Mouse (Mus musculus): ENCODE results near the gene Kif1b. TPM values are rescaled to one million over a fixed set of nuclear protein-coding genes. Genes with fewer than 3 reads are reported as not detected.

Gene Kif1b
- total and polyA plus RNA-seq, 3 experiments: 41.6 to 186 (median 154) TPM

GRCm38 (mm10) chr4:149131021-149131752 lies 176.3 kb downstream of the Kif1b start:
- no peak overlapping the region for H3K27ac ChIP-seq
- 89% methylated on average over 23 of the region's 23 CpGs for WGBS
- TF ChIP-seq EP300 (IDR thresholded peaks at IDR 0.05; ENCODE audit: insufficient read depth, low read depth, low read length) (no peak), CTCF (IDR thresholded peaks at IDR 0.05) (no peak), POLR2A (IDR thresholded peaks at IDR 0.05; ENCODE audit: insufficient read depth, low read depth, low read length) (no peak)
- no peaks in the 10 kb centered on the region for H3K79me2 ChIP-seq (replicated peaks; ENCODE audit: control insufficient read depth, insufficient read depth, low read length)
- H3K4me1 ChIP-seq (ENCODE audit: control insufficient read depth, insufficient read depth, low read length): no peaks in the 10 kb centered on the region
- H3K9ac ChIP-seq (ENCODE audit: low read depth, low read length): no peak overlapping the region
- intact Hi-C loops (cut with DNase I): no loop called here
- no peaks in the 10 kb centered on the region for H3K27me3 ChIP-seq (ENCODE audit: control insufficient read depth, insufficient read depth, low read length)
- DNase-seq: no peak
- H3K36me3 ChIP-seq (ENCODE audit: control insufficient read depth, insufficient read depth, low read length): no peaks in the 10 kb centered on the region
- H3K4me3 ChIP-seq: no peak overlapping the region

- intact Hi-C loops (cut with DNase I): no loop called here
- Histone ChIP-seq H3K36me3 (ENCODE audit: control insufficient read depth, insufficient read depth, low read length) (no peaks in the 10 kb centered on the region), H3K79me2 (replicated peaks; ENCODE audit: control insufficient read depth, insufficient read depth, low read length) (no peaks in the 10 kb centered on the region), H3K27me3 (ENCODE audit: control insufficient read depth, insufficient read depth, low read length) (no peaks in the 10 kb centered on the region), H3K27ac (no peak overlapping the region), H3K4me3 (no peak overlapping the region), H3K4me1 (ENCODE audit: control insufficient read depth, insufficient read depth, low read length) (no peaks in the 10 kb centered on the region), H3K9ac (ENCODE audit: low read depth, low read length) (no peak overlapping the region)
- DNase-seq: no peak
- no peak for TF ChIP-seq EP300 (IDR thresholded peaks at IDR 0.05; ENCODE audit: insufficient read depth, low read depth, low read length)
- no peak for TF ChIP-seq POLR2A (IDR thresholded peaks at IDR 0.05; ENCODE audit: insufficient read depth, low read depth, low read length)
- TF ChIP-seq CTCF (IDR thresholded peaks at IDR 0.05): no peak
- 91% methylated on average over 18 of the region's 18 CpGs for WGBS
Measured at GRCm38 (mm10) chr4:149128467-149128866, 179.0 kb downstream of the Kif1b start.

- no peak for TF ChIP-seq POLR2A (IDR thresholded peaks at IDR 0.05; ENCODE audit: insufficient read depth, low read depth, low read length)
- TF ChIP-seq EP300 (IDR thresholded peaks at IDR 0.05; ENCODE audit: insufficient read depth, low read depth, low read length): no peak
- no peak for TF ChIP-seq CTCF (IDR thresholded peaks at IDR 0.05)
- no peaks in the 10 kb centered on the region for H3K36me3 ChIP-seq (ENCODE audit: control insufficient read depth, insufficient read depth, low read length)
- no peak for DNase-seq
- intact Hi-C loops (cut with DNase I): no loop called here
- H3K27ac ChIP-seq: no peak within 1 kb of the TSS
- no peak within 1 kb of the TSS for H3K4me3 ChIP-seq
- no peaks in the 10 kb centered on the region for H3K79me2 ChIP-seq (replicated peaks; ENCODE audit: control insufficient read depth, insufficient read depth, low read length)
- no peak within 1 kb of the TSS for H3K9ac ChIP-seq (ENCODE audit: low read depth, low read length)
- H3K4me1 ChIP-seq (ENCODE audit: control insufficient read depth, insufficient read depth, low read length): no peaks in the 10 kb centered on the region
- WGBS: 70% methylated on average over 11 of the region's 11 CpGs
- H3K27me3 ChIP-seq (ENCODE audit: control insufficient read depth, insufficient read depth, low read length): no peaks in the 10 kb centered on the region
Measured at GRCm38 (mm10) chr4:149126663-149127062, 180.8 kb downstream of the Kif1b start, which contains the start of gene Cort. Gene Cort, minus strand, starts transcription at chr4:149126763.

Other genes starting within 250 kb of the Kif1b start
- 10 to 100 TPM; 20.1 to 23.7 TPM for gene Pex14, start 207.8 kb downstream of the Kif1b start, total RNA-seq (2021)
- gene Pex14, start 207.8 kb downstream of the Kif1b start, polyA plus RNA-seq (2012; rRNA removed): 17.4 and 21.2 TPM in 2 replicates
- gene Dffa, start 203.5 kb downstream of the Kif1b start, total RNA-seq (2021): 10 to 100 TPM; 40.1 to 42.5 TPM
- 25.3 and 36.8 TPM in 2 replicates for gene Dffa, start 203.5 kb downstream of the Kif1b start, polyA plus RNA-seq (2012; rRNA removed)
- under 1 TPM; 0.52 to 0.59 TPM for gene Cort, start 180.9 kb downstream of the Kif1b start, total RNA-seq (2021)
- gene Cort, start 180.9 kb downstream of the Kif1b start, polyA plus RNA-seq (2012; rRNA removed): not detected in 2 replicates
- 1 to 10 TPM; 7.4 to 8.3 TPM for gene Cenps, start 170.1 kb downstream of the Kif1b start, total RNA-seq (2021)
- gene Cenps, start 170.1 kb downstream of the Kif1b start, polyA plus RNA-seq (2012; rRNA removed): 0.85 and 0.96 TPM in 2 replicates
- 10 to 100 TPM; 32.8 to 36.8 TPM for gene Pgd, start 140.9 kb downstream of the Kif1b start, total RNA-seq (2021)
- gene Pgd, start 140.9 kb downstream of the Kif1b start, polyA plus RNA-seq (2012; rRNA removed): 44.8 and 45.3 TPM in 2 replicates
- gene Ube4b, start 119.1 kb upstream of the Kif1b start, total RNA-seq (2021): 10 to 100 TPM; 39.6 to 41.6 TPM
- 37.5 and 40.2 TPM in 2 replicates for gene Ube4b, start 119.1 kb upstream of the Kif1b start, polyA plus RNA-seq (2012; rRNA removed)
- gene Rbp7, start 147.3 kb upstream of the Kif1b start, total RNA-seq (2021): 10 to 100 TPM; 56.2 to 61.6 TPM
- gene Rbp7, start 147.3 kb upstream of the Kif1b start, polyA plus RNA-seq (2012; rRNA removed): 8.7 and 22.9 TPM in 2 replicates
- gene Tmem274, start 169.7 kb upstream of the Kif1b start, total RNA-seq (2021): not detected
- gene Tmem274, start 169.7 kb upstream of the Kif1b start, polyA plus RNA-seq (2012; rRNA removed): not detected in 2 replicates
- gene Nmnat1, start 177.5 kb upstream of the Kif1b start, total RNA-seq (2021): 10 to 100 TPM; 29.4 to 36.1 TPM
- gene Nmnat1, start 177.5 kb upstream of the Kif1b start, polyA plus RNA-seq (2012; rRNA removed): 20.6 and 26.2 TPM in 2 replicates
- gene Lzic, start 177.5 kb upstream of the Kif1b start, total RNA-seq (2021): 10 to 100 TPM; 62.1 to 66.9 TPM
- gene Lzic, start 177.5 kb upstream of the Kif1b start, polyA plus RNA-seq (2012; rRNA removed): 20.2 and 23.8 TPM in 2 replicates
- gene Ctnnbip1, start 210.5 kb upstream of the Kif1b start, total RNA-seq (2021): 10 to 100 TPM; 25.0 to 27.3 TPM
- 25.5 and 26.0 TPM in 2 replicates for gene Ctnnbip1, start 210.5 kb upstream of the Kif1b start, polyA plus RNA-seq (2012; rRNA removed)